Mouse (Mus musculus) monocyte, adult 2 months (primary cell): ENCODE measurements around the gene Gm11114.
A peak's percentile ranks its signal among the peaks of the same experiment; 100 is the strongest.

ENCODE experiments used
- DNase-seq, 2 experiments: peaks; one replicate each; pipeline ENCODE4 v3.0.0; 2022; ENCODE audit warnings: low spot score in 2 of 2, low read depth in 1 of 2

Gm11114 gene

DNA sequence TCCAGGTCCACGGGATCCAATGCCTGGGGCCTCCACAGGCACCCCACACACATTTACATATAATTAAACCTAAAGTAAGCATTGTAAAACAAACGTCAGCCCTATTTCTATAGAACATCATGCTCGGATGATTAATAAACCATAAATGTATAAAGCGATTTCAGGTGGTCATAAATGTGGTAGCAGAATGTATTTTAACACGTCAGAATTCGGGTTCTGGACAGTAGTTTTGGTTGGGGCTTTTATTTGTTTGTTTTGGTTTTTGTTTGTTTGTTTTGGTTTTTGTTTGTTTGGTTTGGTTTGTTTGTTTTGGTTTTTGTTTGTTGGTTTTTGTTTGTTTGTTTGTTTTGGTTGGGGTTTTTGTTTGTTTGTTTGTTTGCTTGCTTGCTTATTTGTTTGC, at the start of gene Gm11114:
Gene Gm11114 (plus strand): TSS at position 301 of the 400 bp plus-strand sequence.
- no peak for DNase-seq

- DNase-seq = no peak
These were observed 45.7 kb upstream of the Gm11114 start for GRCm38 (mm10) chr9:85266847-85267246.

DNA sequence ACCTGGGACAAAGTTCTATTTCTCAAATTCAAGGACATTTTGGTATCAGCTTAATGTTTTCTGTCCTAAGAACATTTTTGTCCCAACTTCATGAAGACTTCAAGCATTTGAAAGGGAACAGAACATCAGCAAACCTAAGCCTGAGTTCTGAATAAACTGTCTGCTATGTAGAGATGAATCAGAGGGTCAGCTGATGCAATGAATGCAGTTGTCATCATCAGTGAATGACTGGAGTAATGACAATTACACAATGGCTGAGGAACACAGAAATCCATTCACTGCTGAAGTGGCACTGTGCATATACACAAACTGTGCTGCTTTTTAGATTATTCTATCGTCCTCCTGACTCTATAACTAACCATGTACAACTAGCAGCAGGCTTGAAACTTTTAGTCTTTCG, 38.5 kb upstream of the Gm11114 start:
- DNase-seq = no peak

DNA sequence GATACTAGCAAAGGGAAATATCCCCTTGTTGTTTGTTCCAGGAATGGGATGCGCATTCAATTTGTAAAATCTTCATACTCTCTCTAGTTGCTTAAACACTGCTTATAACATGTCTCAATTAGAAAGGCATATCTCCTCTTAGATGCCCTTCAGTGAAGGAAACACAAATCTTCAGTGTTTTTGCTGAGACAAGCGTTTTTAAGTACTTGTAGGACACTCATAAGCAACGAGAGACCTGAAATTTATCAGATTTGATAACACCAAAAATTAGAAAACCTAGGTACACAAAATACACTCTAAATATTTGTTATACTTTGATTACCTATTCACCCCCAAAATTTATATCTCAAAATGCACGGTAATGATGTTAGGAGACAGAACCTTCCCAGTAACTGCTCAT, 9.7 kb upstream of the Gm11114 start:
- no peak for DNase-seq

- no peak for DNase-seq
These were observed 9.2 kb upstream of the Gm11114 start for GRCm38 (mm10) chr9:85303378-85303777.

- no peak for DNase-seq
These were observed 3.5 kb downstream of the Gm11114 start for GRCm38 (mm10) chr9:85316122-85316521.

GRCm38 (mm10) chr9:85320167-85320951, 7.8 kb downstream of the Gm11114 start:
- DNase-seq = no peak

GRCm38 (mm10) chr9:85324158-85324875, 11.7 kb downstream of the Gm11114 start:
- DNase-seq = no peak

GRCm38 (mm10) chr9:85325201-85325868, 12.8 kb downstream of the Gm11114 start:
- no peak for DNase-seq

DNA sequence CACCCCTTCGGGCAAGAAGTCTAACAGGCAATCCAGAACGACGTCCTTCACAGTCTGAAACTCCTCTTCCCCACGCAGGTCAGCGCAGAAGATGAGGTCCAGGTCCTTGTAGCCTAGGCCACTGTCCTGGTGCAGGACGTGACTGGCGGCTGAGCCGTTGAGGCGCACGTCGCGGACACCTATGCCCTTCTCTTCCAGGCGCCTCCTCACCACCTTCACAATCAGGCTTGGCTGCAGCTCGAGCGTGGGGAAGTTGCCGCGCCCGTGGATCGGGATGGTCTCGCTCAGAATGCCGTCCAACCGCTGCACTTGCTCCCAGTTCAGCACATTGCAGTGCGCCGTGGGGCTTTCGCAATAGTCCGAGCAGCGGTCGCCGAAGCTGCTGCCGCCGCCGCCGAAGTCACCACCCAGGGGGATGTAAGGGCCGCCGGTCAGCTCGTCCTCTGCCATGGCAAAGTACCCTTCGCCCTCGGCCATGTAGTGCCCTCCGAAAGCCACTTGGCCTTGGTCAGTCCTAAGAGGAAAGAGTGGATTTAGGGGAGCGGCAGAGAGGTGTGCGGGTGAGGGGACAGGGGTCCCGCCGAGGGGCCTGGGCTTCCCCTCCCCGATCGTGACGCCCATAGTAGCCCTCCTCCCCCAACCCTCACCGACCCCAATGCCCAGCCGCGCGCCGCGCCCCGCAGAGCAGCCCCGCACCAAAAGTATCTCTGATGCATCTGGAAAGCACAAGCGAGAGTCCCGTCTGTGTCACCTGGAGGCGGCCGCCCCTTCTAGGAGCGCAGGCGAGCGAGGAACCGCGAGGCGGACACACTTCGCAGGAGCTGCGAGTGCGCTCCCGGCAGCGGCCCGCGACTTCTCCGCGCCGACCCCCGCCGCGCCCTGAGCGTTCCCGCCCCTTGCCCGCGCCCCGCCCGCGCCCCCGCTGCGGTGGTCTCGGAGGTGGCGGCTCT, 14.0 kb downstream of the Gm11114 start:
- peak in 1 of 2 experiments; percentile 52 for DNase-seq

DNA sequence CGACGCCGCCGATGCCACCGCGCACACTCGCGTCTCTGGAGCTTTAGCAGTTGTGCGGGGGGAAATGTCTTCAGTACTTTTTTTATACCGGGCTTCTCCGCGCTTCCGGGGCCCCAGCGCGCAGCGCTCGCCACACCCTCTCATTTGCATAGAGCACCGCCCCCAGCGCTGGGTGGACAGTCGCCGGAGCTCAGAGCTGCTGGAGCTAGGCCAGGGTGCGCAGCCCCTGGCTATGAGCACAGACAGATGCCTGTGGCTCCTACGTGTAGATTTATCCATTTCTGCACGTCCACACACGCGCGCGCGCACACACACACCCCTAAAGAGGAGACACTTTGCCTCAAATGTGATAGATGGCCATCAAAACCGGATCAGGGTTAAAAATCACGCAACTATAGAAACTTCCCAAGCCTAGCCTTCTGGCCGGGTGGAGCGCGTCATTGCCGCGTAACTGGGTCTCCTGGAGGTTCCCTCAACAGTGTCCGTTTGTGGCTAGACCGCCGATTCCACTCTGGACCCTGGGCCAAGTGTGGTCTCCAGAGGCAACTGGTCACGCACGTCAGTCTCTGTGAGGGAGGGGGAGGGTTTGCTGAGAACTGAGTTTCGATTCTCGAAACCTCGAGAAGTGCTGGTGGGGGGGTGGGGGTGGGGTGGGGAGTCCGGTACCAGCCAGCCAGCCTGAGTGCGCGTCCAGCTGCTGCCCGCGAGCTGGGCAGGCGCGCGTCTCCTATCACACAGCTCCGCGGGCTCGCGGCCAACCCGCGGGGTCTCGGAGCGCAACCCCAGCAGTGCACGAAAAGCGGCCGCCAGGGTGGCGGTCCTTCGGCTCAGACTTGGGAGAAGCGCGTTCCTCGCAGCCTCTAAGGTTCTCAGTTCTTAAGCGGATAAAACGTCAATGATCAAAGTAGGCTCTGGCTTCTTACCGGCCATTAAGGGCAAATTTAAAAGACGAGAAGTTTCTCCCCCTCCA, 15.0 kb downstream of the Gm11114 start, which contains the start of gene Tent5a:
Gene Tent5a (minus strand): TSS at position 107 of the 970 bp plus-strand sequence.
- DNase-seq = peak; percentile 56 to 79

GRCm38 (mm10) chr9:85328259-85328658, 15.7 kb downstream of the Gm11114 start:
- DNase-seq = peak; percentile 56 to 81

GRCm38 (mm10) chr9:85331521-85331920, 18.9 kb downstream of the Gm11114 start:
- DNase-seq = no peak

DNA sequence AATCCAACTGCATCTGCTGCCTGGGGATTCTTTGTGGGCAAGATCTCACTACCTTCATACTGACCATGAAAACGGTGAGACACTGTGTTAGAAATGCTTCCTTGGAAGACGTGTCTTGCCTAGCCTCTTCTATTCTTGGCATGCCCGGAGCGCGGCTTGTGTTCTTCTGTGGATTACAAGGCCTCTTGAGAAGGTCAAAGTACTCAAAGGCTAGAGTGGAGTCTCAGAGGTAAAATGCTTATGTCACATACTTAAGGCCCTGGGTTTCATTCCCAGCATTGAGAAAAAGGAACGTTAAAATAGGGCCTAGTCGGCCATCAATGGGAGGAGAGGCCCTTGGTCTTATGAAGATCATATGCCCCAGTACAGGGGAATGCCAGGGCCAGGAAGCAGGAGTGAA, 23.5 kb downstream of the Gm11114 start:
- no peak for DNase-seq

GRCm38 (mm10) chr9:85340303-85340702, 27.7 kb downstream of the Gm11114 start:
- DNase-seq = no peak

DNA sequence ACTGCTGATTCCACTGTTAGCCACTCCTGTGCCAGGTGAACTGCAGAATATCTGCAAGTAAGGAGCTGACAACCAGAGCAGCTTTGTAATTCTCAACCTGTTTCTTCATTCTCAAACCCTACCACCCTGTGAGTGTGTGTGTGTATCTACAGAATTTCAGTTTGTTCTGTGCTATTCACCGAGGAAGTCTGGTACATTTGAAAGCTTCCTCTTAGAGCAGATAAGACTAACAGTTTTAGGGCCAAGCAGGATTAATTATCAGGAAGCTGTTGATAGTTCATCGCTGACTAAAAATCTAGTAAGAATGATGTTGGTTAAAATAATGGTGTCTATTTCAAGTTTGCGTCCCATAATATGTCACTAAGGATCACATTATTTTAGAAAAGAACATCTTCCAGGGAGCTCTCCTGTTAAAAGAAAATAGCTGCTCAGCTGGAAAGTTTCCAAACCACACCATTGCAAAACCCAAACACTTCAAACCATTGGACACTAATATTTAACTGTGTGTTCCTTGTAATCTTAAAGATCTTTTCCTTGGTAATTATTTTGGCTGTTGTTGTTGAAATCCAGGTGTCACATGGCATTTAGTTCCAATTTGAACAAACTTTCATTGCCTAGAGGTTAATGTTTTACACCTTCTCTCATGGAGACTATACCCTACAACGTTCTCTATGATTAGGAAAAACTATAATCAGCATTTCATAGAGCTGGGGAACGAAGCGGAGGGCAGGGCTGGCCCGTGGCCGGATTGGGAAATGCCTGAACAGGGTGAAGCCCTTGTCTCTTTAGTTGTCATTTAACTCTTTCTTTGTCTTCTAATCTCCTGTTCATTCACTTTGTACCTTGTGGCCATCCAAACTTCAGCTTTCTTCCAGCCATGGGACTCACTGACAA, 30.6 kb downstream of the Gm11114 start:
- DNase-seq = no peak

DNA sequence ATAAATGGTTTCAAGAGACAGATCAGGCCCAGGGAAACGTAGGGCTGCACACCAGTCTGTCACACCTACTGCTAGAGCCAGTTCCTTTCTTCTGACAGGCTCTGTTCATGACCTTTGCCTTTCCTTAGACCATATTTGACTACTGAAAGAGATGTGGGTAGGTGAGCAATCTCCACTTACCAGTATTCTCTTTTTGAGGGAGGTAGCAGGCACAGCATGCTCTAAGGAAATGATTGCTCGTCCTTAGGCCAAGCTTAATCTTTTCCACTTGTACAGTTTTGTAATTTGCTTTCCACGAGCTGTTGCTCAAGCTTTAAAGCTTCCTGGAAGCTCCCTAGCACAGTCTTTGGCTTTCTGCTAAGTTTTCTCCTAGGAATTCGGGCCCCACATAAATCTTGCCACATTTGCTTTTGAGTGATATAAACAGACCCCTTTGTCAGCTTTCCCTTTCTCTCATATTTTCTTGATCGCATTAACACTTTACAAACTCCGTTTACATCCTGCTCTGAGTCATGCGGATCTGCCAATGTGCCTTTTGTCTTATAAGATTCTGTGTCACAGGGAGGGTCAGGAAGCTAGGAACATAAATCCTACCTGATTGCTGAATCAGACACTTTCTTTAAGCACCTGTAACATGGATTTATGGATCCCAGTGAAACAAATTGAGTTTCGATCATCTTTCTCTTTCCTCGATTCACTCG, 35.4 kb downstream of the Gm11114 start:
- no peak for DNase-seq

- no peak for DNase-seq
These were observed 43.0 kb downstream of the Gm11114 start for GRCm38 (mm10) chr9:85355559-85355958.
